Mouse (Mus musculus): ENCODE measurements around the gene Smoc2. TPM values are rescaled to one million over a fixed set of nuclear protein-coding genes. Genes with fewer than 3 reads are reported as not detected.
A peak's percentile ranks its signal among the peaks of the same experiment; 100 is the strongest.

Smoc2 gene
- polyA plus RNA-seq, 1 experiment from 2014 or later = 0.92 TPM

DNA sequence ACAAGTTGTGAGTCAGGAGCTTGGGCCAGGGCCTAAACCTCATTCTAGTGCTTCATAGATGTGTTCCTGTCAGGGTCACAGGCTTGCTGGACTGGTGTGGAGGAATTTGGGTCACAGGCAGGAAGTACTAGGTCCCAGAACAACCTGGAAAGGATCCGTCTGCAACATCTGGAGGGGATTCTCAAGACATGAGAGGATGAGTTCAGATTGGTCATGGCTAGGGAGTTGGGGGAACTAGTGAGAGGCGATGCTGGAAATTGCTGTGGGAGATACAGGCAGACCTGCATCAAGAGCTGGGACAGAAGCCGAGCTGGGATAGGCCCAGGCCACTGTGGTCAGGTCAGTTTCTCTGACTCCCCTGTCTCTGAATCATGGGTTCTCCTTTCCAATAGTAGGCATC is 15.8 kb downstream of the Smoc2 start:
- H3K27ac ChIP-seq (replicated peaks; ENCODE audit: low read depth, low read length) = no peak overlapping the region
- H3K9me3 ChIP-seq (ENCODE audit: control insufficient read depth, low read length) = no peaks in the 10 kb centered on the region
- H3K36me3 ChIP-seq (ENCODE audit: control insufficient read depth, insufficient read depth, low read length) = no peaks in the 10 kb centered on the region
- no peak overlapping the region for H3K4me2 ChIP-seq (ENCODE audit: low read length)
- H3K4me3 ChIP-seq (replicated peaks; ENCODE audit: low read depth, low read length) = no peak overlapping the region
- no peak overlapping the region for H3K9ac ChIP-seq (replicated peaks; ENCODE audit: low read length)
- 91% methylated on average over 3 of the region's 3 CpGs for WGBS
- ATAC-seq (ENCODE audit: low FRiP score, low TSS enrichment) (no peak), DNase-seq (no peak)
- no peaks in the 10 kb centered on the region for H3K4me1 ChIP-seq (ENCODE audit: control insufficient read depth, insufficient read depth, low read length)
- no peaks in the 10 kb centered on the region for H3K27me3 ChIP-seq (ENCODE audit: control insufficient read depth, insufficient read depth, low read length)

DNA sequence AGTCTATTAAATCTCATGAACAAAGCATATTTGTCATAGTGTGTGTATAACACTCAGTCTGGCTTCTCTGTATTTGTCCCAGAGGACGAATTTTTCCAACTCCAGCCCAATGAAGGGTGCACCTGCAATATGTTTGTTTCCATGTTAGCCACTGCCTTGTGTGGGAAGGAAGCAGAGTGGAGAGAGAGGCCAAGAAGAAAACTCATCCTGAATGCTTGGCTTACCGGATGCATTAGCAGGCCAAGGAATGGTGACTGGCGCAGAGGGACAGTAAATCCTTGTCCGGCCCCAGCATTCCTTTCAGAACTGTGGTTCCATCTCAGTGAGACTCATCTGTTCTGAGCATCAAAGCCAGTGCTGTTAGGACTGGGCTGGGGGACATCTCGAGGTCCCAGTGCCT is 21.1 kb downstream of the Smoc2 start:
- ATAC-seq (ENCODE audit: low FRiP score, low TSS enrichment) = no peak
- WGBS = 92% methylated on average over 5 of the region's 5 CpGs
- Histone ChIP-seq H3K27ac (replicated peaks; ENCODE audit: low read depth, low read length) (no peak overlapping the region), H3K9ac (replicated peaks; ENCODE audit: low read length) (no peak overlapping the region), H3K27me3 (ENCODE audit: control insufficient read depth, insufficient read depth, low read length) (no peaks in the 10 kb centered on the region), H3K4me3 (replicated peaks; ENCODE audit: low read depth, low read length) (no peak overlapping the region), H3K4me2 (ENCODE audit: low read length) (no peak overlapping the region), H3K36me3 (ENCODE audit: control insufficient read depth, insufficient read depth, low read length) (no peaks in the 10 kb centered on the region), H3K9me3 (ENCODE audit: control insufficient read depth, low read length) (no peaks in the 10 kb centered on the region), H3K4me1 (ENCODE audit: control insufficient read depth, insufficient read depth, low read length) (no peaks in the 10 kb centered on the region)
- DNase-seq = no peak

DNA sequence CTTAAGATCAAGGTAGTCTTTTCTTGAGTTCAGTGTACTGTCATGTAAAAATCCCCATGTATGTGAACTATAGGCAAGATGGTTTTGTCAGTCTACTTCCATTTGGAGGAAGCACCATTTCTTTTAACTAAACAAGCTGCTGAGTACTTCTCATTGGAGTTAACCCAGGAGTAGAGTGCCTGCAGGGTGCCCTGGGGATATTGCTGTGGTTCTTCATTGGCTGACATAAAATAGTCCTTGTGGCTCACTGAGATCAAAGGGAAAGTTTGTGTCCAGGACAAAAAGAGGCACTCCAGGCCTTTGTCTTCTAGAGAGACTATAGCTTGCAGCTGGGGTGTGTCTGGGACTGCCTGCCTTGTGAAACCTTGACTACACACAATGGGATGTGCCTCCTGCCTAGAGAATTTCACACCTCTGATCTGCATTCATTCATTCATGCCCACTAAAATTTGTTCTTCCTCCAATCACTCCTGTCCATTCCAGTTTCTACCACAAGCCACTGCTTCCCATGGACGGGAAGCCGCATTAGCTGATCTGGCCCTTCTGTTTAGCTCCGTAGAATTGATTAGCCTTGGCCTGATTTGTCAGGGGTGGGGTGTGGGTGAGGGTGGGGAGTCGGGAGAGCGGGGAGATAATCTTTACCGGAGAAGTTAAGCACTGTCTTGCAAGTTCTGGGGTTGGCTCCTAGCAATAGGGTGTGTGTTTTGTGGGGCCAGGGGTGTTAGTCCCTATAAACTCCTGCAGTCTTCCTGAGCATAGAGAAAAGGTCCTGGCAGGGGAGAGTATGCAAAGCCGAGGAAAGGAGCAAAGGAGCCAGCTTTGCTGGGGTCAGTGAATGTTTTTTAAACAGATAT is 22.4 kb downstream of the Smoc2 start:
- H3K27me3 ChIP-seq (ENCODE audit: control insufficient read depth, insufficient read depth, low read length) = no peaks in the 10 kb centered on the region
- H3K4me3 ChIP-seq (replicated peaks; ENCODE audit: low read depth, low read length) = no peak overlapping the region
- no peaks in the 10 kb centered on the region for H3K36me3 ChIP-seq (ENCODE audit: control insufficient read depth, insufficient read depth, low read length)
- no peaks in the 10 kb centered on the region for H3K4me1 ChIP-seq (ENCODE audit: control insufficient read depth, insufficient read depth, low read length)
- H3K27ac ChIP-seq (replicated peaks; ENCODE audit: low read depth, low read length) = no peak overlapping the region
- DNase-seq (peak; percentile 8), ATAC-seq (ENCODE audit: low FRiP score, low TSS enrichment) (no peak)
- no peak overlapping the region for H3K4me2 ChIP-seq (ENCODE audit: low read length)
- no peak overlapping the region for H3K9ac ChIP-seq (replicated peaks; ENCODE audit: low read length)
- H3K9me3 ChIP-seq (ENCODE audit: control insufficient read depth, low read length) = no peaks in the 10 kb centered on the region
- 5% methylated on average over 7 of the region's 7 CpGs for WGBS

DNA sequence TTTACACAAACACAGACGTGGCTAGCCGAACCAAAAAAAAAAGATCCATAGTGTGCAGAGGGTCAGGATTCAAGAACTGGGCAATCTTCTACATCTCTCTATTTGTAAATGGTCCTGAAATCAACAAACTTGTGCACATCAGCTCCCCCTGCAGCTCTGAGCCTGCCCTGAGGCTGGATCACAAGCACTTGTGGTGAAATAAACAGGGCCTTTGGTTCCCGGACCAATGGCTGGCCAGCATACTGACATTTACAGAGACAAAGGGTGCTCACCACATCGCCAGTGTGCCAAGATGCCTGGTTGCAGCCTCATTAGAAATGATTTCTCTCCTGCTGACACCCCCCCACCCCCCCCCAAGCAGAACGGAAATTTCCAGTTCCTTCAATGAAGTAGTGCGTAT is 23.1 kb downstream of the Smoc2 start:
- Histone ChIP-seq H3K27me3 (ENCODE audit: control insufficient read depth, insufficient read depth, low read length) (no peaks in the 10 kb centered on the region), H3K4me2 (ENCODE audit: low read length) (no peak overlapping the region), H3K36me3 (ENCODE audit: control insufficient read depth, insufficient read depth, low read length) (no peaks in the 10 kb centered on the region), H3K4me3 (replicated peaks; ENCODE audit: low read depth, low read length) (no peak overlapping the region), H3K27ac (replicated peaks; ENCODE audit: low read depth, low read length) (no peak overlapping the region), H3K9ac (replicated peaks; ENCODE audit: low read length) (no peak overlapping the region), H3K4me1 (ENCODE audit: control insufficient read depth, insufficient read depth, low read length) (no peaks in the 10 kb centered on the region), H3K9me3 (ENCODE audit: control insufficient read depth, low read length) (no peaks in the 10 kb centered on the region)
- WGBS = 29% methylated on average over 6 of the region's 6 CpGs
- DNase-seq = peak; percentile 49
- no peak for ATAC-seq (ENCODE audit: low FRiP score, low TSS enrichment)

DNA sequence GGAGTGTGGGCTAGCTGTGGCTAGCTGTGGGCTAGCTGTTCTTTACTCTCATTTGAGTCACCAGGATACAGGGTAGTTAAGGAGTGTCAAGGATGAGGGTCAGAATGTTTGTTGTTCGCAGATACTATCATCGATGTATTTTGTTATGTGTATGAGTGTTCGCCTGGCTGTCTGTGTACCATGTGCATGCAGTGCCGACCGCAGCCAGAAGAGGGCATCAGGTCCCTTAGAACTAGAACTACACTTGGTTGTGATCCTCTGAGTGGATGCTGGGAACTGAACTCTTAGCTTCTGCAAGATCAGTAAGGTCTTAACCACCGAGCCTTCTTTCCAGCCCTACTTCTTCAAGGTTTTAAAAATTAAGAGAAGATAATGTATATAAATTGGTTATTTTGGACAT is 24.4 kb downstream of the Smoc2 start:
- ATAC-seq (ENCODE audit: low FRiP score, low TSS enrichment) (no peak), DNase-seq (no peak)
- H3K4me3 ChIP-seq (replicated peaks; ENCODE audit: low read depth, low read length) = no peak overlapping the region
- no peaks in the 10 kb centered on the region for H3K36me3 ChIP-seq (ENCODE audit: control insufficient read depth, insufficient read depth, low read length)
- no peaks in the 10 kb centered on the region for H3K27me3 ChIP-seq (ENCODE audit: control insufficient read depth, insufficient read depth, low read length)
- no peak overlapping the region for H3K4me2 ChIP-seq (ENCODE audit: low read length)
- H3K9me3 ChIP-seq (ENCODE audit: control insufficient read depth, low read length) = no peaks in the 10 kb centered on the region
- H3K9ac ChIP-seq (replicated peaks; ENCODE audit: low read length) = no peak overlapping the region
- 99% methylated on average over 6 of the region's 6 CpGs for WGBS
- no peaks in the 10 kb centered on the region for H3K4me1 ChIP-seq (ENCODE audit: control insufficient read depth, insufficient read depth, low read length)
- H3K27ac ChIP-seq (replicated peaks; ENCODE audit: low read depth, low read length) = no peak overlapping the region

DNA sequence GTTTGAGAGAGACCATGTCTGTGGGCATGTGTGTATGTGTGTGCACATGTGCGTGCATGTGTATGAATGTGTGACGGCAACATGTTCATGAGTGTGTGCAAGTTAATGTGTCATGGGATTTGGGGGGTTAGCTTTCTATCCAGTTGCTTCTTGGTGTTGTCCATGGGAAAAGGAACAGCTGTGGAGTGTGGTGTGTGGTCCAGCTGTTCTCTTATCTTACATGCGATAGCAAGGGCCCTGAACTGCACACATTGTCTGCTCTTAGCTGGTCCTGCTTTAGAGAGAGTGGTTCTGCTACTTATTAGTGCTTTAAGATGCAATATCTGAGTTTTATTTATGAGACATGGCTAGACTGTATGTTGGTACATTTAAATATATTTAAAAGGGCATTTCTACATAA is 30.6 kb downstream of the Smoc2 start:
- no peak overlapping the region for H3K9ac ChIP-seq (replicated peaks; ENCODE audit: low read length)
- no peaks in the 10 kb centered on the region for H3K4me1 ChIP-seq (ENCODE audit: control insufficient read depth, insufficient read depth, low read length)
- ATAC-seq (ENCODE audit: low FRiP score, low TSS enrichment) = no peak
- DNase-seq = no peak
- no peak overlapping the region for H3K27ac ChIP-seq (replicated peaks; ENCODE audit: low read depth, low read length)
- no peak overlapping the region for H3K4me2 ChIP-seq (ENCODE audit: low read length)
- no peaks in the 10 kb centered on the region for H3K36me3 ChIP-seq (ENCODE audit: control insufficient read depth, insufficient read depth, low read length)
- 97% methylated on average over 3 of the region's 3 CpGs for WGBS
- no peaks in the 10 kb centered on the region for H3K27me3 ChIP-seq (ENCODE audit: control insufficient read depth, insufficient read depth, low read length)
- H3K4me3 ChIP-seq (replicated peaks; ENCODE audit: low read depth, low read length) = no peak overlapping the region
- no peaks in the 10 kb centered on the region for H3K9me3 ChIP-seq (ENCODE audit: control insufficient read depth, low read length)

DNA sequence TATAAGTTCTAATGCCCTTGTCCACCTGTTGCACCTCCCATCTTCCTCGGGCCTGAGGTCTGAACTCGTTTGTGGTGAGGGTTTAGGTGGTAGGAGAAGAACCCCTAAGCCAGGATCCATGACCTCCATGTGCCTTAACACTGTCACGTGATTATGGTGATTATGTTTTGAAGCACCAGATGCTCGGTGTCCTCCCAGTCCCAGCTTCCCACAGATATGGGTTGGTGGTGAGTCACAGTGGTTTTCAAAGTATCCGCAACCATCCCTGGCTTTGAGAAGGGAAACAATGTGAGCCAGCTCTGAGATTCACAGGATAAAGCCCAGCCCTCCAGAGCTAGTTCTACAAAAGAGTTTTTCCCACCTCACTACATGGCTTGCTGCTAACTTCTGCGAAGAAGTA is 33.1 kb downstream of the Smoc2 start:
- Histone ChIP-seq H3K4me2 (ENCODE audit: low read length) (no peak overlapping the region), H3K4me3 (replicated peaks; ENCODE audit: low read depth, low read length) (no peak overlapping the region), H3K9ac (replicated peaks; ENCODE audit: low read length) (no peak overlapping the region), H3K4me1 (ENCODE audit: control insufficient read depth, insufficient read depth, low read length) (no peaks in the 10 kb centered on the region), H3K36me3 (ENCODE audit: control insufficient read depth, insufficient read depth, low read length) (no peaks in the 10 kb centered on the region), H3K27ac (replicated peaks; ENCODE audit: low read depth, low read length) (no peak overlapping the region), H3K27me3 (ENCODE audit: control insufficient read depth, insufficient read depth, low read length) (no peaks in the 10 kb centered on the region), H3K9me3 (ENCODE audit: control insufficient read depth, low read length) (no peaks in the 10 kb centered on the region)
- ATAC-seq (ENCODE audit: low FRiP score, low TSS enrichment) = no peak
- DNase-seq = no peak
- WGBS = 85% methylated on average over 6 of the region's 6 CpGs

DNA sequence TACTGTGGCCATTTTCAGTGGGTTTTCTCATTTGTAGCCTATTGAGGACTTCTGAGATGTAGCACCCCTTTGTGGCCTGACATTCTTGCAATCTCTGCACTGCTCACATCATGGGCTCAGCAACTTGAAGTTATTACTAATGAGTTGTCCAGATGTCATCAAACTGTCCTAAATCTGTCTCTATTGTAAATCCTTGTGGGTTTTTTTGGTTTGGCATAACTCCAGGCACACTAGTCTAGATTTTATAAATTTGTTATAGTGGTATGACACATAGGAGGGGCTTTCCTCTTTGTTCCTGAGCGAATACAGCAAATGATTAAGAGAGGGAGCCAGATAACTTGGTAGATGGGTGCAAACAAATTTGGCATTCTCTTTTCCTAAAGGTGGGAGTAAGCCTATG is 35.0 kb downstream of the Smoc2 start:
- H3K36me3 ChIP-seq (ENCODE audit: control insufficient read depth, insufficient read depth, low read length) = no peaks in the 10 kb centered on the region
- H3K4me3 ChIP-seq (replicated peaks; ENCODE audit: low read depth, low read length) = no peak overlapping the region
- H3K9ac ChIP-seq (replicated peaks; ENCODE audit: low read length) = no peak overlapping the region
- no peaks in the 10 kb centered on the region for H3K4me1 ChIP-seq (ENCODE audit: control insufficient read depth, insufficient read depth, low read length)
- no peak overlapping the region for H3K27ac ChIP-seq (replicated peaks; ENCODE audit: low read depth, low read length)
- WGBS = 100% methylated on average over 1 of the region's 1 CpGs
- ATAC-seq (ENCODE audit: low FRiP score, low TSS enrichment) (no peak), DNase-seq (no peak)
- H3K4me2 ChIP-seq (ENCODE audit: low read length) = no peak overlapping the region
- H3K9me3 ChIP-seq (ENCODE audit: control insufficient read depth, low read length) = no peaks in the 10 kb centered on the region
- H3K27me3 ChIP-seq (ENCODE audit: control insufficient read depth, insufficient read depth, low read length) = no peaks in the 10 kb centered on the region

DNA sequence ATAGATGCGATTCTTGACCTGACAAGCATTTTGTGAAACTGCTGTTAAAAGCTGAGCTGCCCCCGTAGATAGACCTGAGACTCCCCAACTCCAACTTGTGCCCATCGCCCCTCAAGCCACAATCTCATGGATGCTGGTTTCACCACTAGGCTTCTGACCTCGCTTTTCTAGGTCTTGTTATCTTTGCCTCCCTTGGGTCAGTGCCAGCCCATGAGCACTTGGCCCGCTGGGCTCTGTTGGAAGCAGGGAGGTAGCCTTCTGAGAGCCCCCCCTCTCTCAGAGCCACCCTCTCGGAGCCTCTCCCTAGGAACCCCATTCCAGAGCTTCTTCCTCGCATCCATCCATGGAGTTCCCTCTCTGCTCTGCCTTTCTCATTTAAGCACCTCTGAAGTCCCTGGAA is 37.2 kb downstream of the Smoc2 start:
- H3K27ac ChIP-seq (replicated peaks; ENCODE audit: low read depth, low read length) = no peak overlapping the region
- no peaks in the 10 kb centered on the region for H3K9me3 ChIP-seq (ENCODE audit: control insufficient read depth, low read length)
- 91% methylated on average over 7 of the region's 7 CpGs for WGBS
- no peaks in the 10 kb centered on the region for H3K36me3 ChIP-seq (ENCODE audit: control insufficient read depth, insufficient read depth, low read length)
- ATAC-seq (ENCODE audit: low FRiP score, low TSS enrichment) (no peak), DNase-seq (no peak)
- no peak overlapping the region for H3K9ac ChIP-seq (replicated peaks; ENCODE audit: low read length)
- H3K4me1 ChIP-seq (ENCODE audit: control insufficient read depth, insufficient read depth, low read length) = no peaks in the 10 kb centered on the region
- no peak overlapping the region for H3K4me2 ChIP-seq (ENCODE audit: low read length)
- H3K4me3 ChIP-seq (replicated peaks; ENCODE audit: low read depth, low read length) = no peak overlapping the region
- H3K27me3 ChIP-seq (ENCODE audit: control insufficient read depth, insufficient read depth, low read length) = no peaks in the 10 kb centered on the region

Data from midbrain, embryonic 14.5 days (tissue).